Mouse (Mus musculus) midbrain, embryonic 12.5 days (tissue): ENCODE measurements around the gene Gm42906. TPM values are rescaled to one million over a fixed set of nuclear protein-coding genes. Genes with fewer than 3 reads are reported as not detected.

Experiments used
- ATAC-seq: fragments of 200-750 bp; cut with Nextera tagmentation; 2 replicates; pipeline ENCODE4 v1.8.0; 2017; ENCODE audit warnings: low read depth, moderate TSS enrichment, moderate library complexity; ENCODE audit not compliant: low FRiP score
- H3K27ac ChIP-seq: fragments of 300-500 bp; sonication (generic); replicated peaks from 2 replicates; pipeline ENCODE4 v1.5.1; 2016; ENCODE audit warnings: mild to moderate bottlenecking
- H3K27me3 ChIP-seq: fragments of 300-500 bp; sonication (generic); 2 replicates; pipeline ENCODE4 v1.6.1; 2016; ENCODE audit warnings: mild to moderate bottlenecking
- H3K36me3 ChIP-seq: fragments of 300-500 bp; sonication (generic); 2 replicates; pipeline ENCODE4 v1.6.1; 2016
- H3K4me1 ChIP-seq: fragments of 300-500 bp; sonication (generic); 2 replicates; pipeline ENCODE4 v1.6.1; 2016
- H3K4me2 ChIP-seq: fragments of 300-500 bp; sonication (generic); replicated peaks from 2 replicates; pipeline ENCODE4 v1.6.1; 2016; ENCODE audit warnings: mild to moderate bottlenecking, moderate library complexity
- H3K4me3 ChIP-seq: fragments of 300-500 bp; sonication (generic); 2 replicates; pipeline ENCODE4 v1.5.1; 2016; ENCODE audit warnings: mild to moderate bottlenecking
- H3K9ac ChIP-seq: fragments of 300-500 bp; sonication (generic); replicated peaks from 2 replicates; pipeline ENCODE4 v1.6.1; 2016; ENCODE audit warnings: mild to moderate bottlenecking, moderate library complexity
- H3K9me3 ChIP-seq: fragments of 300-500 bp; sonication (generic); 2 replicates; pipeline ENCODE4 v1.6.1; 2016; ENCODE audit warnings: mild to moderate bottlenecking
- WGBS: fragments of 180-500 bp; shearing (Covaris S2); methylation state at CpG from one replicate; pipeline ENCODE4 v1.1.7; 2016; 5-methylcytosine and 5-hydroxymethylcytosine counted together
- polyA plus RNA-seq: library from polyadenylated mRNA; unstranded; fragments of >200 nt; fragmentation: Nextera tagmentation; extraction: Ambion mirVana; gene quantifications from 2 replicates; pipeline ENCODE4 v1.2.1, GENCODE M21; 2016

The Gm42906 gene
- polyA plus RNA-seq, 1 experiment from 2014 or later = not detected

DNA sequence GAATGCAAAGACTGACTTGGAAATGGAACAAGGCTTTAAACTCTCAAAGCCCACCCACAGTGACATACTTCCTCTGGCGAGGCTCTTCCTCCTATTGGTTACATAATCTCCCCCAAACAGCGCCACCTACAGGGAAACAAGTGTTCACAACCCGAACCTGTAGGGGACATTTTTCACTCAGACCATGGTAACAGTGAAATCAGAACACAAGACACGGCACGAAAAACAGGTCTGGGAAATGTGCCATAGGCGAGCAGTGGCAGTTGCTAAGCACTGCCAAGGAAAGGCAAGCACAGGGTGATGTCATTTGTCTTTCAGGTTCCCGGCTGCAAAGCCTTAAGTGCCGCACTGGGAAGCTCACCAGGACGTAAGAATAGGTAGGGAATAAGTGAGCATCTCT, 276.4 kb downstream of the Gm42906 start:
- Histone ChIP-seq H3K27me3 (no peaks in the 10 kb centered on the region), H3K4me3 (no peak overlapping the region), H3K9ac (no peak overlapping the region), H3K36me3 (no peaks in the 10 kb centered on the region), H3K4me2 (no peak overlapping the region), H3K27ac (no peak overlapping the region), H3K9me3 (no peaks in the 10 kb centered on the region), H3K4me1 (peaks cover 3% of the 10 kb centered on the region; the same call in 1 of the 2 replicates)
- 93% methylated on average over 9 of the region's 9 CpGs for WGBS
- no peak for ATAC-seq

DNA sequence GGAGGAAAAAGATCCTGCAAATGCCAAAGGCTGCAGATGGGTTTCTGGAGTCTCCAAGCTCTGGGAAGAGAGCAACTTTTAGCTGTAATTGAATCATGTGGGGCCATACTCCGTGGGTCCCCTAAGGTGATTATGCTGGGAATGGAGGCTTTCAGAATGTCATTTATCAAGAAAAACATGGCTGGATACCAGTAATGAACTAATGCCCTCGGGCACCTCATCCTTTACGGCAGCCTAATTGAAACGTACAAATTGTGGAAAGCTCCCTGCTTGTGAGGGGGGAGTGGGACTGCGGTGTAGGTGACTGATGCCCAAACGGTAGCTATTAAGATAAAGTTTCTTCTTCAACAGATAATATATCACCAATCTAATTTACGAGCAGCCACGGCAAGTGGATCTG, 278.5 kb downstream of the Gm42906 start:
- Histone ChIP-seq H3K27ac (no peak overlapping the region), H3K27me3 (no peaks in the 10 kb centered on the region), H3K9me3 (no peaks in the 10 kb centered on the region), H3K4me1 (peaks cover under 1% of the 10 kb centered on the region; the same call in 1 of the 2 replicates), H3K36me3 (no peaks in the 10 kb centered on the region), H3K4me2 (no peak overlapping the region), H3K4me3 (no peak overlapping the region), H3K9ac (no peak overlapping the region)
- ATAC-seq = no peak
- 79% methylated on average over 8 of the region's 8 CpGs for WGBS

DNA sequence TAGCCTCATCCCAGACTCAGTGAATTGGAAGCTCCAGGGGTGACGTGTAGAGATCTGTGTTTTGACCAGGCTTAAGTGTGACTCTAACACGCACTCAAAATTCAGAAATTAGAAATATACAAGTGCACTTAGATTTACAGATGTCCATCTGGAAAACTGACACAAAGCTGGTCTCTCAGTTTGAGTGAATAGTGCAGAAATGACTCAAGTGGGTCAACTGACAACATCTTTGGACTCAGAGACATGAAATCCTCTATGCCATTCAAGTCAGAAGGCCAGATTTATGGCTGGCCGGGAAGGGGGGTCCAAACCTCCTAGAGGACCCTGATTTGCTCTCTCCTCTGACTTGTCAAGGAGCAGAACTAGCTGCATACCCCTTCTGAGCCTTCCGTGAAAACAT, 279.9 kb downstream of the Gm42906 start:
- Histone ChIP-seq H3K4me3 (no peak overlapping the region), H3K4me1 (peaks cover 7% of the 10 kb centered on the region), H3K36me3 (no peaks in the 10 kb centered on the region), H3K27ac (no peak overlapping the region), H3K9ac (no peak overlapping the region), H3K27me3 (no peaks in the 10 kb centered on the region), H3K4me2 (no peak overlapping the region), H3K9me3 (no peaks in the 10 kb centered on the region)
- WGBS = 84% methylated on average over 4 of the region's 4 CpGs
- ATAC-seq = no peak

DNA sequence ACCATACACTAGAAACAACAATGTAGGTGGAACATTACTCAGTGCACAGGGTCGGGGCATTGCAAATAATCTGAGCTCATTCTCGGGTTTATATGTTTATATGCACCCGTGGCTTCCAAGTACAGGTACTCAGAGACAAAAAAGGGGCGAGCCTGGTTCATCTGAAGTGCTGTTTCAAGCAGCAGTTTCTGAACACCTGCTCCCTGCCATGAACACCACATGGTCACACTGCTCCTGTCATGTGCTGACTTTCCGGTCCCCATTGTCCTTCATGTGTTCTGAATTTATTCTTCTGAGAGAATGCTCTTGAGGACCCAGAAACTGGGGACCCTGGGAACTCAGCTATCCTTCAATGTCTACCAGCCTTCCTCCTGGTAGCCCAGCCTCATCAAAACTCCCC, 282.2 kb downstream of the Gm42906 start:
- WGBS = 90% methylated on average over 5 of the region's 5 CpGs
- ATAC-seq = no peak
- H3K4me1 ChIP-seq = peaks cover 13% of the 10 kb centered on the region
- H3K36me3 ChIP-seq = no peaks in the 10 kb centered on the region
- no peaks in the 10 kb centered on the region for H3K27me3 ChIP-seq
- no peak overlapping the region for H3K4me2 ChIP-seq
- H3K9me3 ChIP-seq = no peaks in the 10 kb centered on the region
- H3K27ac ChIP-seq = no peak overlapping the region
- H3K9ac ChIP-seq = no peak overlapping the region
- no peak overlapping the region for H3K4me3 ChIP-seq

DNA sequence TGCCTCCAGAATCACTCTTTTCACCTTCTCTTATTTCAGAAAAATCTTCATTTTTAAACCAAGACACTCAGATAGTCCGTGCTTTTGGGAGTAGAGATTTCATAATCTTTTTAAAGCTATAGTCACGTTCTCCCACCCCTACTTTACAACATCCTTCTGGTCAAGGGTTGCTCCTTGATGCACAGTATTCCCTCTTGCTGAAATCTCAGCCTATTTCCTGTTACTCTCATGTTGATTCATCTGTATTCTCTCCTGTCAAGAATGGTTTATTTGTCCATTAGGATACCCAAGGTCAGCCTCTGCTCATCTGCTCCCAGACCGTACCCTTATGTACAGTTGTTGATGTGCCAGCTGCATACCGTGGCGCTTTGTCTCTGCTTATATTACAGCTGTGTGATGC, 284.0 kb downstream of the Gm42906 start:
- no peaks in the 10 kb centered on the region for H3K27me3 ChIP-seq
- no peak overlapping the region for H3K4me3 ChIP-seq
- H3K4me2 ChIP-seq = no peak overlapping the region
- H3K36me3 ChIP-seq = no peaks in the 10 kb centered on the region
- no peak overlapping the region for H3K9ac ChIP-seq
- no peak overlapping the region; the same call in 1 of the 2 replicates for H3K27ac ChIP-seq
- H3K9me3 ChIP-seq = no peaks in the 10 kb centered on the region
- H3K4me1 ChIP-seq = peaks cover 13% of the 10 kb centered on the region
- 86% methylated on average over 5 of the region's 5 CpGs for WGBS
- ATAC-seq = no peak

DNA sequence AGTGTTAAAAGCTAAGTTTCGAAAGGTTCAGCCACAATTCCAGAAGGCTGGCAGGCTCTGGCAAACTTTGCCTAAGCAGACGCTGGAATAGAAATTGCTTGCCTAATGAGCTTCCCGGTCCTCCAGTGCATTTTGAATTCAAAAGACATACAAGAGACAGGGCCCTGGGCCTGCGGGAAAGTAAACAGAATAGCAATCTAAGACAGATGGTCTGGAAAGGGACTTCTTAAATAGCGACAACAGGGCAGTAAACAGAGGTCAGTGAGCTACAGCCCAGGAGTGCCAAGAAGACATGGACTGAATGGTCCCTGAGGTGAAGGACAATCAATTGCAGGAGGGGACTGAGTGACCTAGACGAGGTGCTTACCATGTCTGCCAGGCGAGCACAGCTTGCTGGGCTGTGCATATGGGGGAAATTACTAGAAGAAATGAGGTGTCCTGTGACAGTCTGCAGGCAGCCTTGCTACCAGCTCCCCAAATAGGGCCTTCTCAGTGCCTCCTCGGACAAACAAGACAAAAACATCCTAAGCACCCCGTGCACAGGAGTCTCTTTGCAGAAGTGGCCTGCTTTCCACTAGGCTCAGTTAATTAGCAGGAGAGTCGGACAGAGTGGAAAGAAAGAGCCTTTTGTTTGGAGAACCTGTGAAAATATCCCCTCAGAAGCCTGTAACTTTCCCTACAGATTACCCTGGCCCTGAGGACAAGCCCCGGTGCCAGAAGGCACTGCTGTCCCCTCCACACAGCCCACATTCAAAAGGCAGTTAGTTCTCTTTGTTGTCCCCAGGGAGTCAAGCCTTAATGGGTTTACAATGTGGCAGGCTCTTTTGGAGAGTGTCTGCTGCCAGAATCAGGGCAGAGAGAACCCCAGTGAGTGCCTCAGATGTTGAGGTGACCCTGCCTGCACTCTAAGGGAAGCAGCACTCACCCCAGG, 285.0 kb downstream of the Gm42906 start:
- ATAC-seq = peak; percentile 68
- Histone ChIP-seq H3K4me3 (no peak overlapping the region), H3K27ac (peak overlapping the region; percentile 65), H3K9ac (no peak overlapping the region), H3K36me3 (no peaks in the 10 kb centered on the region), H3K4me2 (no peak overlapping the region), H3K4me1 (peaks cover 13% of the 10 kb centered on the region), H3K9me3 (no peaks in the 10 kb centered on the region), H3K27me3 (no peaks in the 10 kb centered on the region)
- 18% methylated on average over 11 of the region's 11 CpGs for WGBS

DNA sequence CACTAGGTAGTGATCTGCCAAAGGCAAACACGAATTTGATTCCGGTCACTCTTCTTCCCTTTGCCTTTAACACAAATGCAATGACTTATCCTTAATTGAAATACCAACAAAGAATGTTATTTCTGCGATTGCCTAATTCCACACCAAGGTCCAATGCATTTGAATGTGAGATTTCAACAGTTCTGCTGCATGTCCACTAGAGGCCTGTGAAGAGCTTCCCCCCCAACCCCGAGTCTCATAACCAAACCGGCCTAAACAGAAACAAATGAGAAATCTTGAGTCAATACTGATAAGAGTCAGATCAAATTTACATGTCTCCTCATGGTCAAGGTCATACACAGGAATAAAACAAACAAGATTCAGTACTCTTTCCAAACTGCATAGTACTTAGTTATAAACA, 285.7 kb downstream of the Gm42906 start:
- Histone ChIP-seq H3K4me1 (peaks cover 13% of the 10 kb centered on the region), H3K4me2 (no peak overlapping the region), H3K27ac (0 out of 2 replicates have a peak overlapping the region, but pooled peaks have one; percentile 4), H3K27me3 (no peaks in the 10 kb centered on the region), H3K4me3 (no peak overlapping the region), H3K36me3 (no peaks in the 10 kb centered on the region), H3K9ac (no peak overlapping the region), H3K9me3 (no peaks in the 10 kb centered on the region)
- peak; percentile 59 for ATAC-seq
- 44% methylated on average over 5 of the region's 5 CpGs for WGBS

DNA sequence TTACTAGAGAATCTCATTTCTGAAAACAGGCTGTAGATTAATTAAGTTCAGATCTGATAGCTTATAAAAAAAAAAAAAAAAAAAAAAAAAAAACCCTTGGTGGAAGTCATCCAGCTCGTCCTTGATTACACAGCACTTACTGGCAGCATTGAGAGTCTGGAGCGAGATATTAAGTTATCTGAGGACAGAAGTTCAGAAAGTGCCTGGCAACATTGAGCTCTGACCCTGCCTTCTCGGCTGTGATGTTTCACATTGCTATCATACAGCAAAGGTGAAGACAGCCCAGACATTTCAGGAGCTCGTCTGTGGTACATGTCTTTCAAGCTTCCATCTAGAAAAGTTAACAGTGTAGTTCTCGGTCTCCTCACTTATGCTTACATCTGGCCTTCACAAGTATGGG, 290.1 kb downstream of the Gm42906 start:
- H3K4me2 ChIP-seq = no peak overlapping the region
- H3K4me3 ChIP-seq = no peak overlapping the region
- peaks cover 4% of the 10 kb centered on the region for H3K4me1 ChIP-seq
- H3K27ac ChIP-seq = no peak overlapping the region
- no peaks in the 10 kb centered on the region for H3K36me3 ChIP-seq
- no peaks in the 10 kb centered on the region for H3K9me3 ChIP-seq
- no peak overlapping the region for H3K9ac ChIP-seq
- ATAC-seq = no peak
- 88% methylated on average over 5 of the region's 5 CpGs for WGBS
- H3K27me3 ChIP-seq = no peaks in the 10 kb centered on the region

DNA sequence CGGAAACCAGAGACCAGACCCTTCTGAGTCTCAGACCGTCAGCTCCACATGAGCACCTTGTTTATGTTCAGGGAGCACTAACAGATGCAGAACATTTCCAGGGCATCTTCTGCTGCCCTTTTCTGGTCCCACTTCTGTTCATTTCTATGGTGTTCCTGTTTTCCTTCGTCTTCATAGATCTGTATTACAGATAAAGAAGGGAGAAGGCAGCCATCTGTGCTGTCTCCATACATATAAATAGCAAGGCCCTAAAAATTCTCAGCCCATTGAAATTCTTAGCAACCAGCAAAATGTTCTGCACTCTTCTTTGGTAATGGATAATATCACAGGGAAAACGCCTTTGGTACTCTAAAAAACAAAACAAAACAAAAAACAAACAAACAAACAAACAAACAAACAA, 290.7 kb downstream of the Gm42906 start:
- no peak for ATAC-seq
- no peak overlapping the region for H3K4me3 ChIP-seq
- no peak overlapping the region for H3K9ac ChIP-seq
- H3K4me1 ChIP-seq = no peaks in the 10 kb centered on the region
- no peak overlapping the region for H3K4me2 ChIP-seq
- H3K36me3 ChIP-seq = no peaks in the 10 kb centered on the region
- no peak overlapping the region for H3K27ac ChIP-seq
- no peaks in the 10 kb centered on the region for H3K9me3 ChIP-seq
- 89% methylated on average over 4 of the region's 4 CpGs for WGBS
- H3K27me3 ChIP-seq = no peaks in the 10 kb centered on the region

DNA sequence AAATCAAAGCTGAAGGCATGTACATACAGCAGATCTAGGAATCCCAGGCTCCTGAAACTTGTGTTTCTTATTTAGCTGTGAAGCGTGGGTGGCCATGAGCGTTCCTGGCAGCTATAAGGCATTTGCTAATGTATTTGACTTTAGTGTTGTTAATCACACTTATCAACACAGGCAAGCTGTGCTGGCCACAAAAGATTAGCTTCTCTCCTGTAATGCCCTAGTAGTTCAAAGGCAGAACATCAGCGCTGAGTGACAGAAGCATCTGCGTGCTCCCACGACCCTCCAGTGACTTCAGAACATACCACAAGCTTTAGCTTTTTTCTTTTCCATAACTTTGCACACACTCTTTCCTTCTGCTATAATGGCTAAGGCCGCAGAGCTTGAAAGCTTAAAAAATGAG, 292.0 kb downstream of the Gm42906 start:
- ATAC-seq = no peak
- H3K4me3 ChIP-seq = no peak overlapping the region
- no peaks in the 10 kb centered on the region for H3K4me1 ChIP-seq

DNA sequence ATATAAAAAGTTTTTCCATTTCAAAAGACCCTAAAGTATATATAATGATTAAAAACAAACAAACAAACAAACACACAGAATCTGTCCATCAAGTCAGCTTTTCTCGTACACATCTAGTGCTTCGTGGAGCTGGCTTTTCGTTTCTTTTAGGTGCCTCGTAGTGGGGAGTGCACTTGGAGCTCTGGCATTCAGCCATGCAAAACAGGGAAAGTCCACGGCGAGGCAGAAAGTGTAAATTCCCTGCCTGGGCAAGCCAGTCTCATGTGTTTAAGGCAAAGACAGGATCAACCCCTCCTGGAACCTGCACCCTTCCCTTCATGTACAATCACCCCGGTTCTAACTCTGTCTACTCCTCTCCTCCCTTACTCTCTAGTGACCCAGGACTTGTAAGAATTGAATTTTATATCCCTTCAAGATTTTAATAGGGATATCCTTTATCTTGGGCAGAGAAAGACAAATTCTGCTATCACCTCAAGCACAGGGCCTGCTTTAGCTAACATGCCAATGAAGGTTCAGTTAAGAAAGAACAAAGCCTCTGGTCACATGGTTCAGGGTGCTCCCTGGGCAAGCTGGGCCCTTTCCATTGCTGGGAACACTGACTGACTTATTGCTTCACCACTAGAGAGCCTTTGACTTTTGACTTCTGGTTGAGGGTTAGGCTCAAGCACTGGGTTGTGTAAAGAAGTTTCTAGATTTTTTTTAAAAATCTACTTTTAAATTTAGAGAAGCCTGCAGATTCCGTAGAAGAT, 292.7 kb downstream of the Gm42906 start:
- Histone ChIP-seq H3K9ac (no peak overlapping the region), H3K4me3 (no peak overlapping the region), H3K27me3 (no peaks in the 10 kb centered on the region), H3K36me3 (no peaks in the 10 kb centered on the region), H3K27ac (no peak overlapping the region), H3K9me3 (no peaks in the 10 kb centered on the region), H3K4me1 (no peaks in the 10 kb centered on the region), H3K4me2 (no peak overlapping the region)
- WGBS = 85% methylated on average over 8 of the region's 8 CpGs
- ATAC-seq = no peak

More for the DNA sequence above, 292.0 kb downstream of the Gm42906 start:
- Histone ChIP-seq H3K9me3 (no peaks in the 10 kb centered on the region), H3K9ac (no peak overlapping the region), H3K4me2 (no peak overlapping the region), H3K27me3 (no peaks in the 10 kb centered on the region), H3K36me3 (no peaks in the 10 kb centered on the region), H3K27ac (no peak overlapping the region)
- 73% methylated on average over 6 of the region's 6 CpGs for WGBS

DNA sequence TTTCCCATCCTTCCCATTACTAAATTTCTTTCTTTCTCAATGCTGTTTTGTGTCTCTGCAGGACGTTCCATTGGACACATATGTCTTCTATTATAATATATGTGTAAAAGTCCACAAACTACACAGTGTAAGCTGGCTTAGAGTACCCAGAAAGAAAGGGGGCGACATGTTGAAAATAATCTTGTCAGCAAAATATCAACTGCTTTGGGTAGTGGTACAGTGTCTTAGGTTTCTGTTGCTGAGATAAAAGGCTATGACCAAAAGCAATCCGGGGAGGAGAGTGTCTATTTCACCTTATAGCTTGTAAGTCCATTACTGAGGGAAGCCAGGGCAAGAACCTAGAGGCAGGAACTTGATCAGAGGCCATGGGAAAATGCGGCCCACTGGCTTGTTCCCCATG, 293.8 kb downstream of the Gm42906 start:
- no peak for ATAC-seq
- H3K27me3 ChIP-seq = no peaks in the 10 kb centered on the region
- no peaks in the 10 kb centered on the region for H3K4me1 ChIP-seq
- no peak overlapping the region for H3K9ac ChIP-seq
- no peaks in the 10 kb centered on the region for H3K36me3 ChIP-seq
- 87% methylated on average over 4 of the region's 4 CpGs for WGBS
- H3K4me2 ChIP-seq = no peak overlapping the region
- no peak overlapping the region for H3K4me3 ChIP-seq
- H3K27ac ChIP-seq = no peak overlapping the region
- no peaks in the 10 kb centered on the region for H3K9me3 ChIP-seq
